Mouse (Mus musculus): ENCODE measurements around the gene Impg2. TPM values are rescaled to one million over a fixed set of nuclear protein-coding genes. Genes with fewer than 3 reads are reported as not detected.

Gene Impg2
- polyA plus RNA-seq (2012; rRNA removed; ENCODE audit: low replicate concordance), result 0.04 and 0.20 TPM in 2 replicates

GRCm38 (mm10) chr16:56204051-56204450 is at the start of gene Impg2:
TSS of gene Impg2 (plus strand) at chr16:56204313.

Other genes with a start within 250 kb of the Impg2 start
- gene Rpl24, start 238.0 kb upstream of the Impg2 start, polyA plus RNA-seq (2012; rRNA removed; ENCODE audit: low replicate concordance), result 68.1 and 118 TPM in 2 replicates
- gene Zbtb11, start 230.4 kb upstream of the Impg2 start, polyA plus RNA-seq (2012; rRNA removed; ENCODE audit: low replicate concordance), result 3.9 and 4.3 TPM in 2 replicates
- 6.2 and 21.3 TPM in 2 replicates for gene Pcnp, start 174.6 kb upstream of the Impg2 start, polyA plus RNA-seq (2012; rRNA removed; ENCODE audit: low replicate concordance)
- 2.4 and 3.7 TPM in 2 replicates for gene Trmt10c, start 166.5 kb upstream of the Impg2 start, polyA plus RNA-seq (2012; rRNA removed; ENCODE audit: low replicate concordance)
- gene Senp7, start 156.0 kb upstream of the Impg2 start, polyA plus RNA-seq (2012; rRNA removed; ENCODE audit: low replicate concordance), result 2.0 and 5.1 TPM in 2 replicates

Measured in mammary gland, adult 2 months (tissue).